Mouse (Mus musculus) MEL (cell line): ENCODE measurements around the gene Cuta. TPM values are rescaled to one million over a fixed set of nuclear protein-coding genes. Genes with fewer than 3 reads are reported as not detected.
A peak's percentile ranks its signal among the peaks of the same experiment; 100 is the strongest.

ENCODE experiments used
- DNase-seq: peaks from one replicate; pipeline ENCODE4 v3.0.0; 2011; ENCODE audit warnings: low read depth, low spot score
- H3K27ac ChIP-seq: 2 replicates; pipeline ENCODE4 v1.5.1; 2012; ENCODE audit warnings: low read depth, mild to moderate bottlenecking, control low read depth, low read length, moderate library complexity; ENCODE audit not compliant: control insufficient read depth
- H3K27me3 ChIP-seq, 2 experiments: fragments of 150-350 bp in 1 of 2; sonication (generic) in 1 of 2; 2 replicates each; pipeline ENCODE4 v1.6.1; 2012; ENCODE audit warnings: low read length in 2 of 2, mild to moderate bottlenecking in 2 of 2, improper control_type of control experiment in 1 of 2, moderate library complexity in 1 of 2; ENCODE audit not compliant: insufficient read depth in 2 of 2, control insufficient read depth in 1 of 2
- H3K36me3 ChIP-seq, 2 experiments: 2 replicates each; pipeline ENCODE4 v1.6.1; 2012 to 2014; ENCODE audit warnings: low read length in 2 of 2, improper control_type of control experiment in 1 of 2, inconsistent platforms in 1 of 2, mild to moderate bottlenecking in 1 of 2; ENCODE audit not compliant: insufficient read depth in 2 of 2, control insufficient read depth in 1 of 2
- H3K4me1 ChIP-seq, 2 experiments: fragments of 150-350 bp in 1 of 2; sonication (generic) in 1 of 2; 2 replicates each; pipeline ENCODE4 v1.6.1; 2012; ENCODE audit warnings: low read length in 2 of 2, improper control_type of control experiment in 1 of 2, mild to moderate bottlenecking in 1 of 2; ENCODE audit not compliant: insufficient read depth in 2 of 2, control insufficient read depth in 1 of 2
- H3K4me3 ChIP-seq, 2 experiments: fragments of 150-350 bp in 1 of 2; sonication (generic) in 1 of 2; 2 replicates each; pipeline ENCODE4 v1.5.1; 2012; ENCODE audit warnings: low read depth in 2 of 2, low read length in 2 of 2, mild to moderate bottlenecking in 2 of 2, moderate library complexity in 2 of 2, control low read depth in 1 of 2, improper control_type of control experiment in 1 of 2; ENCODE audit not compliant: control insufficient read depth in 1 of 2, insufficient read depth in 1 of 2
- H3K79me2 ChIP-seq: 2 replicates; pipeline ENCODE4 v1.6.1; 2012; ENCODE audit warnings: mild to moderate bottlenecking, low read length, moderate library complexity; ENCODE audit not compliant: control insufficient read depth, poor library complexity, insufficient read depth
- H3K9ac ChIP-seq: 2 replicates; pipeline ENCODE4 v1.6.1; 2012; ENCODE audit warnings: low read depth, mild to moderate bottlenecking, control low read depth, low read length, moderate library complexity; ENCODE audit not compliant: control insufficient read depth, poor library complexity, severe bottlenecking
- H3K9me3 ChIP-seq: fragments of 150-350 bp; sonication (generic); replicated peaks from 2 replicates; pipeline ENCODE4 v1.6.1; 2012; ENCODE audit warnings: mild to moderate bottlenecking, low read length, improper control_type of control experiment, moderate library complexity; ENCODE audit not compliant: insufficient read depth
- BHLHE40 ChIP-seq: IDR thresholded peaks from 2 replicates; pipeline ENCODE4 v1.6.1; 2012; ENCODE audit warnings: low read depth, mild to moderate bottlenecking, inconsistent platforms, low read length, improper control_type of control experiment, borderline replicate concordance
- CHD2 ChIP-seq: IDR thresholded peaks from 2 replicates; pipeline ENCODE4 v1.6.1; 2011; ENCODE audit warnings: low read length, improper control_type of control experiment
- CTCF ChIP-seq, 3 experiments: IDR thresholded peaks in 2 of 3; conservative IDR thresholded peaks in 1 of 3; 2 replicates each; pipeline ENCODE4 v1.5.1; 2011 to 2012; ENCODE audit warnings: low read length in 3 of 3, low read depth in 2 of 3, mild to moderate bottlenecking in 2 of 3, improper control_type of control experiment in 1 of 3, inconsistent platforms in 1 of 3, mixed read lengths in 1 of 3, moderate library complexity in 1 of 3; ENCODE audit not compliant: control insufficient read depth in 1 of 3, insufficient read depth in 1 of 3, poor library complexity in 1 of 3, severe bottlenecking in 1 of 3
- E2F4 ChIP-seq: IDR thresholded peaks from 2 replicates; pipeline ENCODE4 v1.6.1; 2011; ENCODE audit warnings: low read depth, low read length, improper control_type of control experiment, borderline replicate concordance
- ETS1 ChIP-seq: IDR thresholded peaks from 2 replicates; pipeline ENCODE4 v1.6.1; 2012; ENCODE audit warnings: low read depth, mild to moderate bottlenecking, inconsistent platforms, low read length, improper control_type of control experiment, moderate library complexity
- JUND ChIP-seq: IDR thresholded peaks from 2 replicates; pipeline ENCODE4 v1.6.1; 2011; ENCODE audit warnings: low read depth, mild to moderate bottlenecking, improper control_type of control experiment, low read length
- MAFK ChIP-seq: IDR thresholded peaks from 2 replicates; pipeline ENCODE4 v1.6.1; 2011; ENCODE audit warnings: low read depth, mild to moderate bottlenecking, low read length, improper control_type of control experiment, borderline replicate concordance
- MAZ ChIP-seq: IDR thresholded peaks from 2 replicates; pipeline ENCODE4 v1.6.1; 2012; ENCODE audit warnings: low read depth, mild to moderate bottlenecking, inconsistent platforms, low read length, improper control_type of control experiment
- MEF2A ChIP-seq: IDR thresholded peaks from 2 replicates; pipeline ENCODE4 v1.6.1; 2014; ENCODE audit warnings: low read depth, mild to moderate bottlenecking, inconsistent platforms, low read length, improper control_type of control experiment; ENCODE audit not compliant: poor library complexity, insufficient replicate concordance, severe bottlenecking; ENCODE audit errors: extremely low read depth
- MXI1 ChIP-seq: IDR thresholded peaks from 2 replicates; pipeline ENCODE4 v1.6.1; 2011; ENCODE audit warnings: mild to moderate bottlenecking, low read depth, low read length, improper control_type of control experiment
- NELFE ChIP-seq: IDR thresholded peaks from 2 replicates; pipeline ENCODE4 v1.6.1; 2011; ENCODE audit warnings: low read depth, low read length, improper control_type of control experiment
- NRF1 ChIP-seq: IDR thresholded peaks from 2 replicates; pipeline ENCODE4 v1.6.1; 2014; ENCODE audit warnings: low read depth, mild to moderate bottlenecking, inconsistent platforms, low read length, improper control_type of control experiment, moderate library complexity; ENCODE audit not compliant: poor library complexity, insufficient read depth, severe bottlenecking
- POLR2AphosphoS5 ChIP-seq: IDR thresholded peaks from 2 replicates; pipeline ENCODE4 v1.6.1; 2012; ENCODE audit warnings: low read depth, borderline replicate concordance, mild to moderate bottlenecking, inconsistent platforms, low read length, moderate library complexity, mixed read lengths
- RAD21 ChIP-seq: IDR thresholded peaks from 2 replicates; pipeline ENCODE4 v1.6.1; 2011; ENCODE audit warnings: mild to moderate bottlenecking, low read depth, low read length, improper control_type of control experiment
- TAL1 ChIP-seq: IDR thresholded peaks from 2 replicates; pipeline ENCODE4 v1.6.1; 2012; ENCODE audit warnings: mild to moderate bottlenecking, inconsistent platforms, low read length, moderate library complexity, mixed read lengths
- UBTF ChIP-seq: IDR thresholded peaks from 2 replicates; pipeline ENCODE4 v1.6.1; 2012; ENCODE audit warnings: low read depth, mild to moderate bottlenecking, inconsistent platforms, low read length, improper control_type of control experiment, moderate library complexity, borderline replicate concordance; ENCODE audit not compliant: insufficient read depth
- USF2 ChIP-seq, 2 experiments: IDR thresholded peaks; 2 replicates each; pipeline ENCODE4 v1.6.1; 2011 to 2012; ENCODE audit warnings: improper control_type of control experiment in 2 of 2, low read length in 2 of 2, borderline replicate concordance in 1 of 2, inconsistent platforms in 1 of 2, low read depth in 1 of 2, mild to moderate bottlenecking in 1 of 2; ENCODE audit not compliant: insufficient read depth in 1 of 2
- ZKSCAN1 ChIP-seq: IDR thresholded peaks from 2 replicates; pipeline ENCODE4 v1.6.1; 2012; ENCODE audit warnings: low read depth, mild to moderate bottlenecking, inconsistent platforms, low read length, improper control_type of control experiment, moderate library complexity
- ZMIZ1 ChIP-seq: IDR thresholded peaks from 2 replicates; pipeline ENCODE4 v1.6.1; 2012; ENCODE audit warnings: low read depth, mild to moderate bottlenecking, inconsistent platforms, low read length, improper control_type of control experiment, moderate library complexity
- ZNF384 ChIP-seq: IDR thresholded peaks from 2 replicates; pipeline ENCODE4 v1.6.1; 2012; ENCODE audit warnings: low read depth, mild to moderate bottlenecking, inconsistent platforms, low read length, improper control_type of control experiment
- polyA plus RNA-seq, 2 experiments: library from polyadenylated mRNA; stranded (reverse) in 1 of 2; unstranded in 1 of 2; fragments of >175 nt in 1 of 2; fragments of >200 nt in 1 of 2; gene quantifications; 2 replicates each; pipeline versions ENCODE4 v1.2.1 to v1.2.4; 2012; ENCODE audit warnings: low replicate concordance in 2 of 2, low read depth in 1 of 2; ENCODE audit not compliant: insufficient read length in 2 of 2, insufficient read depth in 1 of 2, missing spikeins in 1 of 2
- total RNA-seq: library from RNA; depleted of rRNA; stranded (reverse); fragments of 300-350 nt; gene quantifications from 2 replicates; pipeline ENCODE4 v1.2.3, GENCODE M21; 2012

The Cuta gene
- total and polyA plus RNA-seq, 3 experiments, result 66.8 to 220 TPM; not detected in 1

GRCm38 (mm10) chr17:26937883-26938695 lies 1.3 kb downstream of the Cuta start:
- TF ChIP-seq NELFE, result no peak
- 0 out of 2 replicates have a peak, but pooled peaks have one; percentile 11 for TF ChIP-seq ZMIZ1
- DNase-seq, result peak; percentile 30
- H3K9me3 ChIP-seq, result no peaks in the 10 kb centered on the region
- peaks cover 0 to 9% of the 10 kb centered on the region in 2 experiments for H3K36me3 ChIP-seq
- H3K27me3 ChIP-seq, result no peaks in the 10 kb centered on the region
- peaks cover 28% of the 10 kb centered on the region for H3K79me2 ChIP-seq
- peak overlapping the region; percentile 63 to 85 for H3K4me3 ChIP-seq
- peaks cover 2 to 14% of the 10 kb centered on the region in 2 experiments; a peak in 3 of 4 replicates for H3K4me1 ChIP-seq
- H3K27ac ChIP-seq, result peak overlapping the region; percentile 91
- peak overlapping the region; percentile 92 for H3K9ac ChIP-seq

- Histone ChIP-seq H3K4me3 (no peak overlapping the region), H3K4me1 (peaks cover 2 to 10% of the 10 kb centered on the region in 2 experiments; a peak in 3 of 4 replicates), H3K9me3 (no peaks in the 10 kb centered on the region), H3K36me3 (peaks cover 2 to 9% of the 10 kb centered on the region in 2 experiments), H3K27me3 (no peaks in the 10 kb centered on the region), H3K9ac (no peak overlapping the region), H3K27ac (no peak overlapping the region), H3K79me2 (peaks cover 28% of the 10 kb centered on the region)
- DNase-seq, result no peak
- TF ChIP-seq ETS1 (no peak), USF2 (IDR thresholded peaks at IDR 0.05; ENCODE audit: borderline replicate concordance in 1 of 2, insufficient read depth in 1 of 2, low read depth in 1 of 2, low read length in 2 of 2) (no peak)
Observed at GRCm38 (mm10) chr17:26936921-26937695, 2.3 kb downstream of the Cuta start.

GRCm38 (mm10) chr17:26936453-26936852 lies 2.9 kb downstream of the Cuta start:
- no peak for DNase-seq
- Histone ChIP-seq H3K27ac (no peak overlapping the region), H3K79me2 (peaks cover 26% of the 10 kb centered on the region), H3K36me3 (peaks cover 4 to 9% of the 10 kb centered on the region in 2 experiments), H3K4me3 (no peak overlapping the region)
- no peak for TF ChIP-seq NRF1
- TF ChIP-seq RAD21, result no peak
- TF ChIP-seq TAL1, result no peak
- TF ChIP-seq BHLHE40, result no peak
- no peak for TF ChIP-seq MAZ
- TF ChIP-seq E2F4, result no peak
- TF ChIP-seq ZKSCAN1, result no peak
- no peak for TF ChIP-seq CHD2
- TF ChIP-seq UBTF, result no peak
- TF ChIP-seq POLR2AphosphoS5, result no peak
- TF ChIP-seq ZNF384, result no peak
- TF ChIP-seq MEF2A, result no peak
- TF ChIP-seq CTCF (IDR thresholded peaks at IDR 0.05 in 2 of 3, conservative IDR thresholded peaks at IDR 0.05 in 1 of 3; ENCODE audit: control insufficient read depth in 1 of 3, insufficient read depth in 1 of 3, low read depth in 2 of 3, low read length in 3 of 3, poor library complexity in 1 of 3, severe bottlenecking in 1 of 3), result no peak
- TF ChIP-seq MAFK, result no peak
- no peak for TF ChIP-seq JUND
- TF ChIP-seq MXI1, result no peak
- TF ChIP-seq, all 39 proteins: peak for 0
- peaks cover 2 to 7% of the 10 kb centered on the region in 2 experiments; a peak in 3 of 4 replicates for H3K4me1 ChIP-seq
- H3K9ac ChIP-seq, result no peak overlapping the region
- no peaks in the 10 kb centered on the region for H3K27me3 ChIP-seq
- no peaks in the 10 kb centered on the region for H3K9me3 ChIP-seq
